Mouse (Mus musculus) E14TG2a.4 (cell line): ENCODE data around the gene Sos2.
A peak's percentile ranks its signal among the peaks of the same experiment; 100 is the strongest.
"Not testable (repeated sequence)": the region's sequence is repeated elsewhere in the genome, so short reads cannot be mapped to it uniquely, and the experiment has no call there.

ENCODE experiments used
- H3K27me3 ChIP-seq: 2 replicates; pipeline ENCODE4 v1.6.1; 2014; ENCODE audit warnings: low read length, control low read depth; ENCODE audit not compliant: insufficient read depth
- H3K36me3 ChIP-seq: 2 replicates; pipeline ENCODE4 v1.6.1; 2014; ENCODE audit warnings: low read length, control low read depth; ENCODE audit not compliant: insufficient read depth
- H3K4me1 ChIP-seq: replicated peaks from 2 replicates; pipeline ENCODE4 v1.6.1; 2014; ENCODE audit warnings: low read depth, low read length, control low read depth
- H3K4me3 ChIP-seq: replicated peaks from 2 replicates; pipeline ENCODE4 v1.5.1; 2014; ENCODE audit warnings: mild to moderate bottlenecking, low read length
- H3K9me3 ChIP-seq: 2 replicates; pipeline ENCODE4 v1.6.1; 2014; ENCODE audit warnings: low read length, control low read depth
- CTCF ChIP-seq: conservative IDR thresholded peaks from 2 replicates; pipeline ENCODE4 v1.5.1; 2014; ENCODE audit warnings: low read length
- NANOG ChIP-seq: IDR thresholded peaks from 2 replicates; pipeline ENCODE4 v1.6.1; 2014; ENCODE audit warnings: borderline replicate concordance, low read length, mixed read lengths
- POU5F1 ChIP-seq: IDR thresholded peaks from 2 replicates; pipeline ENCODE4 v1.6.1; 2014; ENCODE audit warnings: low read length, borderline replicate concordance

Gene Sos2

DNA sequence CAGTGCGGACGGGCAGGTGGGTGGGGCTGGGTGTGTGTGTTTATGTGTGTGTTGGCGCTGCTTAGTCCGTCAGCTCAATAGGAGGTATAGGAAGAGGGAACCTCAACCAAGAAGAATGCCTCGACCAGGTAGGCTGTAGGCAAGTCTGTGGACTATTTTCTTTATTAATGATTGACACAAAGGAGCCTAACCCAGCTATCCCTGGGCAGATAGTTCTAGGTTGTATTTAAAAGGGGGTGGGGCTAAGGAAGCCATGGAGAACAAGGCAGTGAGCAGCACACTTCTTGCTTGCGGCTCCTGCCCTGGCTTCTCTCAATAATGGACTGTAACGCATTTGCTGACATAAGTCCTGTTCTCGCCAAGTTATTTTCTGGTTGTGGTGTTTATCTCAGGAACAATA is 32.1 kb downstream of the Sos2 start:
- no peak for TF ChIP-seq NANOG
- no peak for TF ChIP-seq POU5F1
- no peak for TF ChIP-seq CTCF
- Histone ChIP-seq H3K27me3 (no peaks in the 10 kb centered on the region), H3K4me1 (peaks cover 4% of the 10 kb centered on the region), H3K9me3 (no peaks in the 10 kb centered on the region), H3K4me3 (no peak overlapping the region), H3K36me3 (no peaks in the 10 kb centered on the region)

DNA sequence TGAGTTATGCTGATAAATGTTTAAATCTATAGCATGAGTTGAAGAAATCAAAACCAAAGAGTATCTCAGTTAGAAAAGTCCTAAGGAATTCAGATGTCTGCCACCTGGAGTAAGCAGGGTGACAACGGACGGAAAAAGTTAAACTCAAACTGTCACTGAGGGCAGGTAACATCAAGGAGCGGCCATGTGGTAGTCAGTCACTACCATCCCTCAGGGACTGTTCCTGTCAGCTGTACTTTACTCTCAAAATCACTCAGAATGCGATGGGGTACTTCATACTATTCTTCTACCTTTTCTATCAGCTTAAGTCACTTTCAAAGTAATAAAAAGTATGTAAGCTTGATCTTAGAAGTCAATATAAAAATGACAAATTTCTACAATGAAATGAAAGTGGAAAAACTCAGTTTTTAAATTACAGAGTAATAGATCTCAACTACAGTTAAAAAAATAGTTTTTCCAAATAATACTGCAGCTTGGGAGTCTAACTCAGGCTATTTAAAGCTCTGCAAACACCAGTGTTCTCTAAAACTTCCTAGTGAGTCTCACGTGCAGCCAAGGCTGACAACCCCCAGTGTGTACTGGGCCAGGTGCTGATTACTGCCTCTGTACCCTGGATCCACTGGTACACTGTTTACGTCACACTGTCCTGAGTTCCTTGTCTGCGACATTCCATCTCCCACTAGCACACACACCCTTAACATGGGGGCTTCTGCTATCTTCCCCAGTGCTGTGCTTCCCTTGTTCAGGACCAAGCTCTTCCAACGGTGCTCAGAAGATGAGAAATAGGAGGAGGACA is 35.6 kb downstream of the Sos2 start:
- Histone ChIP-seq H3K9me3 (no peaks in the 10 kb centered on the region), H3K36me3 (no peaks in the 10 kb centered on the region), H3K27me3 (no peaks in the 10 kb centered on the region), H3K4me1 (no peaks in the 10 kb centered on the region), H3K4me3 (no peak overlapping the region)
- TF ChIP-seq CTCF: no peak
- no peak for TF ChIP-seq POU5F1
- TF ChIP-seq NANOG: no peak

- Histone ChIP-seq H3K4me1 (no peaks in the 10 kb centered on the region), H3K9me3 (no peaks in the 10 kb centered on the region), H3K27me3 (no peaks in the 10 kb centered on the region), H3K36me3 (no peaks in the 10 kb centered on the region), H3K4me3 (no peak overlapping the region)
- TF ChIP-seq POU5F1 (no peak), NANOG (no peak), CTCF (no peak)
These were observed 36.8 kb downstream of the Sos2 start for GRCm38 (mm10) chr12:69644877-69645276.

DNA sequence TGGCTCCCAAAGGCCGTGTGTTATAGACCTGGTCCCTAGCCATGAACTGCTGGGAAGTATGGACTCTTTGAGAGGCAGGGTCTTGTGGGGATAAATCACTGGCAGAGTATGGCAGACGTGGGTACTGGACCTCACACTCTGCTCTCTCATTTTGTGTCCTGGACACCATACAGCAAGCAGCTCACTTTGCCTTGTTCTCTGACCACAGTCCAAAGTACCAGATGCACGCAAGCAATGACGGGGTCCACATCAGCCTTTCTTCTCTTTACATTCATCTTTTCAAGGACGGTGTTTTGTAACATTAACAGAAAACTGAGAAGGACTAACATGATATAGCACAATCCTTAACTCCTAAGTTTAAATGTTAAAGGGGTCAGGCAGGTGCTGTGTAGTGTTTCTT is 38.8 kb downstream of the Sos2 start:
- H3K27me3 ChIP-seq: no peaks in the 10 kb centered on the region
- no peak overlapping the region for H3K4me3 ChIP-seq
- no peaks in the 10 kb centered on the region for H3K9me3 ChIP-seq
- no peaks in the 10 kb centered on the region for H3K36me3 ChIP-seq
- no peaks in the 10 kb centered on the region for H3K4me1 ChIP-seq
- TF ChIP-seq POU5F1: no peak
- no peak for TF ChIP-seq NANOG

- Histone ChIP-seq H3K4me1 (no peaks in the 10 kb centered on the region), H3K4me3 (no peak overlapping the region), H3K9me3 (no peaks in the 10 kb centered on the region), H3K27me3 (no peaks in the 10 kb centered on the region), H3K36me3 (no peaks in the 10 kb centered on the region)
- TF ChIP-seq NANOG (no peak), CTCF (0 out of 2 replicates have a peak, but pooled peaks have one; percentile 12)
These were observed 46.9 kb downstream of the Sos2 start for GRCm38 (mm10) chr12:69634761-69635160.

DNA sequence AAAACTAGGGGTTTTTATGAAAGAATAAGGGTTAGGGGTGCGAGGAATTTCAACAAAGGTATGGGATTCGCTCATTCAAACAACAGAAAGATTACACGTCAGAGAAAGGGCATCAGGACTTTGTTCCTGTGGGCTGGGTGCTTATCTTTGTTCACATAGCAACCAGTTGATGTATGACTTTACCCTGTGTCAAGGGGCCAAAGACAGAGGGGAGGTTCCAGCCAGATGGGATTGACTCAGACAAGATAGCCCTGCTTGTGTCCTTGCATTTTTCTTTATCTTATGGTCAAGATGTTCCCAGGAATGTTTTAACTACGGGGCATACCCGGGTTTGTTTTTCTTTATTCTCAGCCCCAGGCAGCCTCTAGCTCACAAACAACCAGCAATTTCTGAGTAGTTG is 63.1 kb downstream of the Sos2 start:
- H3K4me3 ChIP-seq, H3K4me1 ChIP-seq, H3K36me3 ChIP-seq, H3K27me3 ChIP-seq: not testable (repeated sequence)
- H3K9me3 ChIP-seq: peaks cover 12% of the 10 kb centered on the region; the same call in 1 of the 2 replicates

GRCm38 (mm10) chr12:69604367-69604766 is 77.3 kb downstream of the Sos2 start:
- no peak for TF ChIP-seq POU5F1
- TF ChIP-seq CTCF: no peak
- TF ChIP-seq NANOG: no peak
- Histone ChIP-seq H3K4me3 (no peak overlapping the region), H3K9me3 (no peaks in the 10 kb centered on the region), H3K27me3 (no peaks in the 10 kb centered on the region), H3K36me3 (no peaks in the 10 kb centered on the region), H3K4me1 (no peaks in the 10 kb centered on the region)

- 0 out of 2 replicates have a peak, but pooled peaks cover 4% of the 10 kb centered on the region for H3K4me1 ChIP-seq
- no peaks in the 10 kb centered on the region for H3K27me3 ChIP-seq
- peaks cover 6% of the 10 kb centered on the region for H3K9me3 ChIP-seq
- H3K4me3 ChIP-seq: no peak overlapping the region
- 0 out of 2 replicates have a peak, but pooled peaks cover 3% of the 10 kb centered on the region for H3K36me3 ChIP-seq
- no peak for TF ChIP-seq CTCF
- no peak for TF ChIP-seq NANOG
- TF ChIP-seq POU5F1: no peak
These were observed 84.2 kb downstream of the Sos2 start for GRCm38 (mm10) chr12:69597446-69597845.

DNA sequence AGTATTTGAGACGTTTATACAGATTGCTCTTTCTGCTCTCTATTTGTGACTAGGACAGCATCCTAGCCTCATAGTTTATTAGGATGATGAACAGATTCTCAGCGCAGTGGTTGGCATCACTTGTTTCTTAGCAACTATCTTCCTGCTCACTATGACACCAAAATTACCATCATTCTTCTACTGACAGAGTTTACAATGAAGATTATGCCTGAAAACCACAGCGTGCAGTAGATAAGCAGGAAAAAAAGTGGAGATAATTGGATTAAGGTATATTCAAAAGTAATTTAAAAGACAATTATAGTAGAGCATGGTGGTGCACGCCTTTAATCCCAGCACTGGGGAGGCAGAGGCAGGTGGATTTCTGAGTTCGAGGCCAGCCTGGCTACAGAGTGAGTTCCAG is 88.5 kb downstream of the Sos2 start:
- Histone ChIP-seq H3K27me3 (no peaks in the 10 kb centered on the region), H3K36me3 (0 out of 2 replicates have a peak, but pooled peaks cover 3% of the 10 kb centered on the region), H3K4me1 (0 out of 2 replicates have a peak, but pooled peaks cover 4% of the 10 kb centered on the region), H3K9me3 (peaks cover 6% of the 10 kb centered on the region), H3K4me3 (no peak overlapping the region)
- TF ChIP-seq POU5F1: no peak
- no peak for TF ChIP-seq CTCF
- no peak for TF ChIP-seq NANOG

- Histone ChIP-seq H3K36me3 (peaks cover 22% of the 10 kb centered on the region), H3K4me1 (peaks cover 22% of the 10 kb centered on the region), H3K4me3 (peak overlapping the region; percentile 86), H3K27me3 (peaks cover 8% of the 10 kb centered on the region), H3K9me3 (no peaks in the 10 kb centered on the region)
- no peak for TF ChIP-seq CTCF
- TF ChIP-seq NANOG: no peak
- no peak for TF ChIP-seq POU5F1
These were observed 98.4 kb downstream of the Sos2 start for GRCm38 (mm10) chr12:69583270-69583629.
